Mouse (Mus musculus): ENCODE measurements around the gene Tmed10.

The Tmed10 gene

GRCm38 (mm10) chr12:85337567-85338311 lies 36.9 kb downstream of the Tmed10 start:
- no peak for DNase-seq (ENCODE audit: low spot score in 2 of 2)

- no peak for DNase-seq (ENCODE audit: low spot score in 2 of 2)
These were observed 44.5 kb downstream of the Tmed10 start for GRCm38 (mm10) chr12:85330153-85330552.

GRCm38 (mm10) chr12:85308651-85309050 lies 66.0 kb downstream of the Tmed10 start:
- no peak for DNase-seq (ENCODE audit: low spot score in 2 of 2)

- DNase-seq (ENCODE audit: low spot score in 2 of 2), result peak; percentile 73 to 76
These were observed 69.3 kb downstream of the Tmed10 start for GRCm38 (mm10) chr12:85305247-85305892.

- peak; percentile 54 to 64 for DNase-seq (ENCODE audit: low spot score in 2 of 2)
These were observed 69.9 kb downstream of the Tmed10 start for GRCm38 (mm10) chr12:85304725-85305124.

- DNase-seq (ENCODE audit: low spot score in 2 of 2), result no peak
These were observed 71.4 kb downstream of the Tmed10 start for GRCm38 (mm10) chr12:85303256-85303655.

- no peak for DNase-seq (ENCODE audit: low spot score in 2 of 2)
These were observed 75.8 kb downstream of the Tmed10 start for GRCm38 (mm10) chr12:85298835-85299180.

GRCm38 (mm10) chr12:85298127-85298834 lies 76.4 kb downstream of the Tmed10 start:
- DNase-seq (ENCODE audit: low spot score in 2 of 2), result no peak

- DNase-seq (ENCODE audit: low spot score in 2 of 2), result no peak
These were observed 77.2 kb downstream of the Tmed10 start for GRCm38 (mm10) chr12:85297345-85297997.

- no peak for DNase-seq (ENCODE audit: low spot score in 2 of 2)
These were observed 77.7 kb downstream of the Tmed10 start for GRCm38 (mm10) chr12:85296915-85297314.

GRCm38 (mm10) chr12:85295506-85295905 lies 79.1 kb downstream of the Tmed10 start:
- no peak for DNase-seq (ENCODE audit: low spot score in 2 of 2)

- no peak for DNase-seq (ENCODE audit: low spot score in 2 of 2)
These were observed 81.7 kb downstream of the Tmed10 start for GRCm38 (mm10) chr12:85292906-85293305.

- DNase-seq (ENCODE audit: low spot score in 2 of 2), result no peak
These were observed 82.4 kb downstream of the Tmed10 start for GRCm38 (mm10) chr12:85292288-85292687.

GRCm38 (mm10) chr12:85291541-85291940 lies 83.1 kb downstream of the Tmed10 start:
- DNase-seq (ENCODE audit: low spot score in 2 of 2), result no peak

GRCm38 (mm10) chr12:85290633-85291032 lies 84.0 kb downstream of the Tmed10 start:
- no peak for DNase-seq (ENCODE audit: low spot score in 2 of 2)
